Mouse (Mus musculus): ENCODE measurements around the gene Kif1b.

DNA sequence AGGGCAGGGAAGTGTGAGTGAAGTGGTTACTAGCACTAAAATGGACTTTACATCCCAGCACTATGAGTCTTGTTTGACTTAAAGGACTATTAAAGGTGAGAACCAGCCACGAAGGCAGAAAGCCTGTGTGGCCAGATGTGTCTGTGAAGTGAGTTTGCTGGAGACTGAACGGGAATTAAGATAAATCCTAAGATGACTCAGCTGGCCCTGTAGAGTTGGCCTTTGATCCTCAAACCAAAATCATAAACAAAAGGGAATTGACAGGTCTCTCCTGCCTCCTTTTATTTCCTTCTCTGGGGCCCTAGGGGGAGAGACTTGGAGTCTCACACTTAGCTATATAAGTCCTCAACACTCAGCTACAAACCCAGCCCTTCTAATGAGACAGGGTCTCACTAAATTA, 92.1 kb downstream of the Kif1b start:
- no peak for TF ChIP-seq USF1 (IDR thresholded peaks at IDR 0.05; ENCODE audit: low read depth)
- no peak for TF ChIP-seq CEBPB (IDR thresholded peaks at IDR 0.05; ENCODE audit: low read depth)

Measured in C2C12 (cell line).